Mouse (Mus musculus) heart, embryonic 10.5 days (tissue): ENCODE measurements around the gene Gpat3. TPM values are rescaled to one million over a fixed set of nuclear protein-coding genes. Genes with fewer than 3 reads are reported as not detected.

ENCODE experiments used
- DNase-seq: peaks from one replicate; pipeline ENCODE4 v3.0.0-alpha.2; 2017; ENCODE audit warnings: low spot score
- H3K27ac ChIP-seq: fragments of 300-500 bp; sonication (generic); 2 replicates; pipeline ENCODE4 v1.5.1; 2016; ENCODE audit warnings: mild to moderate bottlenecking
- H3K27me3 ChIP-seq: fragments of 300-500 bp; sonication (generic); 2 replicates; pipeline ENCODE4 v1.6.1; 2016; ENCODE audit warnings: mild to moderate bottlenecking; ENCODE audit not compliant: poor library complexity, insufficient read depth, severe bottlenecking
- H3K36me3 ChIP-seq: fragments of 300-500 bp; sonication (generic); 2 replicates; pipeline ENCODE4 v1.6.1; 2016; ENCODE audit warnings: mild to moderate bottlenecking, moderate library complexity
- H3K4me1 ChIP-seq: fragments of 300-500 bp; sonication (generic); 2 replicates; pipeline ENCODE4 v1.6.1; 2016; ENCODE audit warnings: mild to moderate bottlenecking
- H3K4me3 ChIP-seq: fragments of 300-500 bp; sonication (generic); 2 replicates; pipeline ENCODE4 v1.5.1; 2016; ENCODE audit warnings: mild to moderate bottlenecking, moderate library complexity
- H3K9me3 ChIP-seq: fragments of 300-500 bp; sonication (generic); 2 replicates; pipeline ENCODE4 v1.6.1; 2016; ENCODE audit warnings: mild to moderate bottlenecking, moderate library complexity
- WGBS: fragments of 180-500 bp; shearing (Covaris S2); methylation state at CpG from one replicate; pipeline ENCODE4 v1.1.7; 2016; 5-methylcytosine and 5-hydroxymethylcytosine counted together
- polyA plus RNA-seq: library from polyadenylated mRNA; unstranded; fragments of >200 nt; fragmentation: Nextera tagmentation; extraction: Ambion mirVana; gene quantifications from 2 replicates; pipeline ENCODE4 v1.2.1, GENCODE M21; 2016

Gpat3 gene
- 5.3 and 9.3 TPM in 2 replicates for polyA plus RNA-seq

DNA sequence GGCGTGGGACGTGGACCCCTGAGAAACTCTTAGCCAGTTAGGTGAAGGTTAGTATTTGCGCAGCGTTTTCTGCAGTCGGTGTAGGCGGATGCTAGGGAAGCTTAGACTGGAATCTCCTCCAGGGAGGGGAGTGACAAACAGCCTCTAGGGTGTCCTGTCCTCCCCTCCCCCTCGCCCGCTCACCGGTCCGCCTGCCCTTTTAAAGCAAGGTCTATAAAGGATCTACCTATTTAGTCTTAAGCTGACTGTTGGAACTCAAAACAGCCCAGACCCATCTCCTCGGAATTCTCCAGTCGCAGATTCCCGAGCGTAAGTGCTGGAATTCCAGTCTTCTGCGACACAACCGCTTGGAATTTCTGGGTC, at the start of gene Gpat3:
Gene Gpat3, plus strand, starts transcription at position 229 of the 363 bp plus-strand sequence.
- Histone ChIP-seq H3K27me3 (peaks cover 17% of the 10 kb centered on the region), H3K27ac (peak within 1 kb of the TSS; percentile 88), H3K36me3 (peaks cover 8% of the 10 kb centered on the region; the same call in 1 of the 2 replicates), H3K9me3 (no peaks in the 10 kb centered on the region), H3K4me3 (peak within 1 kb of the TSS; percentile 89), H3K4me1 (peaks cover 21% of the 10 kb centered on the region; the same call in 1 of the 2 replicates)
- no peak for DNase-seq
- WGBS, result under 1% methylated on average over 16 of the region's 16 CpGs

GRCm38 (mm10) chr5:100798165-100798860, 47.2 kb upstream of the Gpat3 start, which contains the start of the genes Helq and Mrps18c:
TSS of gene Helq (minus strand) at chr5:100798598.
TSS of gene Mrps18c (plus strand) at chr5:100798627.
- Histone ChIP-seq H3K27me3 (no peaks in the 10 kb centered on the region), H3K4me3 (peak within 1 kb of the TSS; percentile 85), H3K9me3 (no peaks in the 10 kb centered on the region), H3K27ac (peak within 1 kb of the TSS; percentile 86), H3K36me3 (peaks cover 40% of the 10 kb centered on the region), H3K4me1 (peaks cover 9% of the 10 kb centered on the region)
- under 1% methylated on average over 67 of the region's 67 CpGs for WGBS
- DNase-seq, result peak; percentile 97

DNA sequence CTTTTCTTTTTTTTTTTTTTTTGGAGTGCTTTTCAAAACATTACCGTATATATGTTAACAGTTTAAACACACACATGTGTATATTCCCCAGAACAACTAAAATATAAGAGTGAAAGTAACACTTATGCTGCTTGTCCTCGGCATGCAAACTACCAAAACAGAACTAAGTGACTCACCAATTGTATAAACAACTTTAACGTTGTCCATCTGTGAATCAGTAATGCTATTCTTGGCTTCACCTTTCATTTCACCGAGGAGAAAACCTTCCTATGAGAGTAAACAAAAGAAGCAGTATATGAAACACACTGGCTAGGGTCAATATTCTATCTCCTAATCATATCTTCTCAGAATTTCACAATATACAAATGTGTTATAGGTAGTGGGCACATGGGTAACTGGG, 27.2 kb upstream of the Gpat3 start:
- Histone ChIP-seq H3K27ac (no peak overlapping the region), H3K4me3 (no peak overlapping the region), H3K9me3 (no peaks in the 10 kb centered on the region), H3K27me3 (no peaks in the 10 kb centered on the region), H3K36me3 (peaks cover 32% of the 10 kb centered on the region), H3K4me1 (peaks cover 5% of the 10 kb centered on the region; the same call in 1 of the 2 replicates)
- no peak for DNase-seq
- WGBS, result 81% methylated on average over 4 of the region's 4 CpGs

GRCm38 (mm10) chr5:100819568-100820480, 25.7 kb upstream of the Gpat3 start:
- WGBS, result 32% methylated on average over 16 of the region's 16 CpGs

GRCm38 (mm10) chr5:100820483-100821184, 24.9 kb upstream of the Gpat3 start, which contains the start of gene Abraxas1:
TSS of gene Abraxas1 (minus strand) at chr5:100820965.
- H3K27me3 ChIP-seq, result no peaks in the 10 kb centered on the region
- peaks cover 5% of the 10 kb centered on the region; the same call in 1 of the 2 replicates for H3K4me1 ChIP-seq
- peak; percentile 95 for DNase-seq
- H3K36me3 ChIP-seq, result peaks cover 15% of the 10 kb centered on the region
- no peaks in the 10 kb centered on the region for H3K9me3 ChIP-seq
- under 1% methylated on average over 63 of the region's 63 CpGs for WGBS
- peak within 1 kb of the TSS; percentile 92 for H3K4me3 ChIP-seq
- peak within 1 kb of the TSS; percentile 100 for H3K27ac ChIP-seq

More at GRCm38 (mm10) chr5:100819568-100820480, 25.7 kb upstream of the Gpat3 start:
- H3K9me3 ChIP-seq, result no peaks in the 10 kb centered on the region
- DNase-seq, result no peak
- H3K4me3 ChIP-seq, result peak overlapping the region; percentile 92
- H3K27ac ChIP-seq, result peak overlapping the region; percentile 100
- no peaks in the 10 kb centered on the region for H3K27me3 ChIP-seq
- peaks cover 20% of the 10 kb centered on the region for H3K36me3 ChIP-seq
- H3K4me1 ChIP-seq, result peaks cover 5% of the 10 kb centered on the region; the same call in 1 of the 2 replicates

GRCm38 (mm10) chr5:100821375-100821774, 24.1 kb upstream of the Gpat3 start:
- no peaks in the 10 kb centered on the region for H3K27me3 ChIP-seq
- H3K4me3 ChIP-seq, result peak overlapping the region; percentile 92
- peaks cover 5% of the 10 kb centered on the region; the same call in 1 of the 2 replicates for H3K4me1 ChIP-seq
- no peak for DNase-seq
- no peak overlapping the region for H3K27ac ChIP-seq
- WGBS, result 82% methylated on average over 8 of the region's 8 CpGs
- peaks cover 11% of the 10 kb centered on the region for H3K36me3 ChIP-seq
- H3K9me3 ChIP-seq, result no peaks in the 10 kb centered on the region

DNA sequence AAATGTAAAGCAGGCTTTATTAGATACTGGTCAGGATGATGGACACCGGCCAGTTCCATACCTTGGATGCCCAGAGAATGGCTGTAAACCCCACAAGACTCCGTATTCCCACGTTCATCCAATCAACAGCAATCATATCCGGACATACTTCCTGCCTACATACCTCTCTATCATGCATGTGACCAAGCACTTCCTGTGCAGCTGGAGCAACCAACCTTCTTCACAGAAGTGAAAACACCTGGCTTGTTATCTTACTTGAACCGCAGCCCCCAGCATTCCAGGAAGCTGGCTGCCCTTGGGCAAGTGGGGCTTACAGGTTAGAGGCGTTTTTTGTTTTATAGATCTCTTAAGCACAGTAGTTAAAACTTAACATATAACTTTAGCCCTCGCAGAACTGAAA, 22.7 kb upstream of the Gpat3 start:
- H3K27me3 ChIP-seq, result no peaks in the 10 kb centered on the region
- no peak for DNase-seq
- H3K4me1 ChIP-seq, result peaks cover 5% of the 10 kb centered on the region; the same call in 1 of the 2 replicates
- peaks cover 2% of the 10 kb centered on the region; the same call in 1 of the 2 replicates for H3K36me3 ChIP-seq
- 75% methylated on average over 7 of the region's 7 CpGs for WGBS
- H3K4me3 ChIP-seq, result no peak overlapping the region
- H3K9me3 ChIP-seq, result no peaks in the 10 kb centered on the region
- H3K27ac ChIP-seq, result no peak overlapping the region

DNA sequence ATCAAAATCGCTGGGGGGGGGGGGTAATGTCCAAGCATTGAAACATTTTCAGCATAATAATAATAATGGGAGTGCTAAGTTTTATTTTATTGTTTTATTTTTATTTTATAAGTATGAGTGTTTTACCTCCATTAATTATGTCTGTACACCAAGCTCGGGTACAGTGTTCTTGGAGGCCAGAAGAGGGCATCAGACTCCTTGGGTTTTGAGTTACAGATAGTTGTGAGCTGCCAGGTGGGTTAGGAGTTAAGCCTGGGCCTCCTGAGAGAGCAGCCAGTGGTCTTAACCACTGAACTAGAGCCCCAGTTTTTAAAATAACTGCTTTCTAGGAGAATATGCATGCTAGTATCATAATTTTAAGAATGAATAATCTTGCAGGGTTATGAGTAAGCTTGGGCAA, 19.5 kb upstream of the Gpat3 start:
- peak; percentile 72 for DNase-seq
- WGBS, result 23% methylated on average over 2 of the region's 2 CpGs
- no peaks in the 10 kb centered on the region for H3K4me1 ChIP-seq

GRCm38 (mm10) chr5:100826531-100826930, 19.0 kb upstream of the Gpat3 start:
- DNase-seq, result peak; percentile 54
- no peak overlapping the region for H3K4me3 ChIP-seq
- WGBS, result 70% methylated on average over 7 of the region's 7 CpGs
- no peaks in the 10 kb centered on the region for H3K27me3 ChIP-seq
- no peaks in the 10 kb centered on the region for H3K9me3 ChIP-seq
- no peak overlapping the region for H3K27ac ChIP-seq
- no peaks in the 10 kb centered on the region for H3K36me3 ChIP-seq
- H3K4me1 ChIP-seq, result no peaks in the 10 kb centered on the region

More for the DNA sequence above, 19.5 kb upstream of the Gpat3 start:
- Histone ChIP-seq H3K27me3 (no peaks in the 10 kb centered on the region), H3K4me3 (no peak overlapping the region), H3K9me3 (no peaks in the 10 kb centered on the region), H3K27ac (no peak overlapping the region), H3K36me3 (no peaks in the 10 kb centered on the region)

- H3K27me3 ChIP-seq, result no peaks in the 10 kb centered on the region
- DNase-seq, result no peak
- no peaks in the 10 kb centered on the region for H3K36me3 ChIP-seq
- no peak overlapping the region for H3K27ac ChIP-seq
- H3K4me3 ChIP-seq, result no peak overlapping the region
- WGBS, result 88% methylated on average over 3 of the region's 3 CpGs
- H3K4me1 ChIP-seq, result no peaks in the 10 kb centered on the region
- H3K9me3 ChIP-seq, result no peaks in the 10 kb centered on the region
Measured at GRCm38 (mm10) chr5:100828701-100829100, 16.8 kb upstream of the Gpat3 start.

DNA sequence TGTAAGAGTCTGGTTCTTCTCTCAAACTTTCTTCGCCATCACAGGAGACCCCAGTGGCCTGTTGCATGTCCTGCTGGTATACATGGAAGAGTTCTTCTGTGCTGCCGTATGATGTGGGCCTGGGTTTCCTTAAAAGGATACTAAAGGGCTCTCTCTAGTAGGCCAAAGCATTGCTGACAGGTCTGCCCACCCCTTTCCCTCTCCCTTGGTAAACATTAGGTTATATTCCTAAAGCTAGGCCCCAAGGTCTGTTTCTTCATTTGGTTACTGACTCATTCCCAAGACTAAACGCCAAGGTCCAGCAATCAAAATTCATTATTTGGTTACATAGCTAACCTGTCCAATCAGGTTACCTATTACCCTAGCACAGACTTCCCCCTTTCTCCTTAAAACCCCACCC, 12.8 kb upstream of the Gpat3 start:
- Histone ChIP-seq H3K9me3 (no peaks in the 10 kb centered on the region), H3K36me3 (no peaks in the 10 kb centered on the region), H3K27ac (no peak overlapping the region), H3K27me3 (no peaks in the 10 kb centered on the region), H3K4me1 (peaks cover 9% of the 10 kb centered on the region; the same call in 1 of the 2 replicates), H3K4me3 (no peak overlapping the region)
- WGBS, result 77% methylated on average over 3 of the region's 3 CpGs
- DNase-seq, result no peak

GRCm38 (mm10) chr5:100833841-100834240, 11.7 kb upstream of the Gpat3 start:
- no peak overlapping the region for H3K4me3 ChIP-seq
- no peaks in the 10 kb centered on the region for H3K9me3 ChIP-seq
- WGBS, result 77% methylated on average over 2 of the region's 2 CpGs
- no peaks in the 10 kb centered on the region for H3K36me3 ChIP-seq
- H3K4me1 ChIP-seq, result peaks cover 15% of the 10 kb centered on the region; the same call in 1 of the 2 replicates
- DNase-seq, result no peak
- H3K27me3 ChIP-seq, result no peaks in the 10 kb centered on the region
- H3K27ac ChIP-seq, result no peak overlapping the region
